Mouse (Mus musculus): Measurements from ENCODE around the gene Ago4.

DNA sequence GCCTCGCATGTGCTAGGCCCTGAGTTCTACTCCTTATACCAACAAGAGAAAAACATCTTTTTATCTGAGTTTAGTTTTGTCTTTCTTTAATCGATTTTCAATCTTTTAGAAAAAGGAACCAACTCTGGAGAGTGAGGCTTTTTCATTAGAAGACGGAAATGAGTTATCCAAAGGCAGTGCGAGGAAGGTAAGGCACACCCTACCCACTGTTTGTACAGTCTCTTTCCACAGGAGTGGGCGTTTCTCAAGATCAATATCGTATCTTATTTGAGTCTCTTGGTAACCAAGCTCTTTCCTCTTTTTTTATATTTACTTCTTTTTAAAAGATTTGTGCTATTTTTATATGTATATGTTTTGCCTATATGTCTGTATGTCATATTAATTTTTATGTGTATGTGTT lies 30.5 kb upstream of the Ago4 start:
- no peak for TF ChIP-seq POLR2A (IDR thresholded peaks at IDR 0.05; ENCODE audit: borderline replicate concordance, low read depth, low read length)
- TF ChIP-seq CTCF (IDR thresholded peaks at IDR 0.05; ENCODE audit: low read depth, low read length), result no peak
